Comparison of ENCODE assay signal across 8 mouse cellular contexts in genomic region chr11:32161922-32162804, GRCm38 (mm10). TPM values are rescaled to one million over a fixed set of nuclear protein-coding genes. Genes with fewer than 3 reads are reported as not detected.
DNase-seq lines count a peak whose midpoint lies in the region; ATAC-seq lines count a peak whose summit lies in the region.

No protein-coding gene starts in this region.

- H3K9ac ChIP-seq in hindbrain, embryonic 12.5 days: peak overlapping the region; percentile 45

- no peaks in the 10 kb centered on the region for H3K36me3 ChIP-seq in hindbrain, embryonic 12.5 days

- peak overlapping the region; percentile 90 for H3K27ac ChIP-seq in hindbrain, embryonic 12.5 days

- ATAC-seq in frontal cortex, adult (ENCODE audit: low TSS enrichment): peak; percentile 85
- ATAC-seq in hindbrain, embryonic 12.5 days (ENCODE audit: low FRiP score): peak; percentile 88

- 15% methylated on average over 28 of the region's 28 CpGs for WGBS in hindbrain, embryonic 12.5 days

- H3K4me3 ChIP-seq in hindbrain, embryonic 12.5 days: peak overlapping the region; percentile 25

- H3K4me2 ChIP-seq in hindbrain, embryonic 12.5 days (replicated peaks): peak overlapping the region; percentile 55

- peaks cover 22% of the 10 kb centered on the region for H3K4me1 ChIP-seq in hindbrain, embryonic 12.5 days

- H3K27me3 ChIP-seq in hindbrain, embryonic 12.5 days: no peaks in the 10 kb centered on the region

- no peaks in the 10 kb centered on the region for H3K9me3 ChIP-seq in hindbrain, embryonic 12.5 days (replicated peaks)

- peak; percentile 85 for DNase-seq in MN1 (ENCODE audit: low spot score)
- DNase-seq in cerebellum, adult 8-10 months: peak; percentile 79
- peak; percentile 90 to 91 for DNase-seq in layer of hippocampus, postnatal 14 days (ENCODE audit: low spot score in 2 of 2)
- DNase-seq in lung, postnatal 10 days: peak; percentile 84
- DNase-seq in ovary, postnatal 36 days (ENCODE audit: low spot score): peak; percentile 76
- DNase-seq in thymus, postnatal 10 days (ENCODE audit: low spot score in 2 of 2): peak; percentile 85 to 96

RNA-seq across cellular contexts. Expression of gene Il9r, which starts 37.9 kb away (rescaled TPM):
- not detected in 2 replicates for polyA plus RNA-seq in hindbrain, embryonic 12.5 days (2016; fragmentation: Nextera tagmentation; extraction: Ambion mirVana)
- not detected for total RNA-seq in layer of hippocampus, postnatal 14 days (2021)

RNA-seq across cellular contexts. Expression of gene Snrnp25, which starts 43.1 kb away (rescaled TPM):
- 52.8 and 55.1 TPM in 2 replicates for polyA plus RNA-seq in hindbrain, embryonic 12.5 days (2016; fragmentation: Nextera tagmentation; extraction: Ambion mirVana)
- total RNA-seq in layer of hippocampus, postnatal 14 days (2021): 10 to 100 TPM; 28.3 to 29.3 TPM

RNA-seq across cellular contexts. Expression of gene Rhbdf1, which starts 59.9 kb away (rescaled TPM):
- 32.8 and 33.1 TPM in 2 replicates for polyA plus RNA-seq in hindbrain, embryonic 12.5 days (2016; fragmentation: Nextera tagmentation; extraction: Ambion mirVana)
- 10 to 100 TPM; 23.6 to 29.5 TPM for total RNA-seq in layer of hippocampus, postnatal 14 days (2021)

Comparison
In these comparisons a context has a peak if more than half of its experiments do, and no peak if none do; other contexts are left out.
1. Peak in every context shown above with its lines: DNase-seq, ATAC-seq, H3K4me3 ChIP-seq and H3K27ac ChIP-seq.